7 mouse cellular contexts compared by ENCODE assay signal in the genomic region with DNA sequence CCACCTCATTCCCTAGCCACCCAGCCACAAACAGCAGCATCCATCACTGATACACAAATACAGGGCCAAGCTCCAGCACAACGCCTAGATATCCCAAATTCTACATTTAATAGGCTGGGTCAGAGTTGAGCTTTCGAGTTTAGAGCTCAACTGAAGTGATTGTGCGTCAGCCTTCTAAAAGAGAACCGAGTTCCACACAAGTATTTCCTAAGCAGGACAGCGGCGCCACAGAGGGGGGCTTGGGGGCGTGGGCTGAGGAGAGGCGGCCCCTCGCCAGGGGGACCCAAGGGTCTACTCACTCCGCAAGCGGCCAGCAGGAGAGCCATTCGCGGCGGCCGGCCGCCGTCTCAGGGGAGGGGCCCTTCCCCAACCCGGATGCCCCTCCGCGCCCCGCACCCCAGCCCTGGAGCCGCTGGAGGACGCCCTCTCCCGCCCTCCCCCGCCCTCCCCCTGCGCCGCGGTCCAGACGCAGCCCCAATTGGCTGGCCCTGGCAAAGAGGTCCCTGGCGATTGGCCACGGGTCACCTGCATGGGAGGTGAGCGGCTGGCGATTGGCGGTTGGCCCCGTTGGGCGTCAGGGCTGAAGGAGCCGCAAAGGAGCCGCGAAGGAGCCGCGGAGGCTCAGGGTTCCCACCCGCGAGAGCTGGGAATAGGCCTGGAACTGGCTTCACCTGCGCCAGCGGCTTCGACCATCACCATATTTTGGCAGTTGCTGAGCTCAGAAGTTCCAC.
DNase-seq lines count a peak whose midpoint lies in the region; ATAC-seq lines count a peak whose summit lies in the region.

No protein-coding gene starts in this region.

- ATAC-seq in intestine, embryonic 15.5 days = peak; percentile 99

- H3K4me3 ChIP-seq in intestine, embryonic 15.5 days (replicated peaks) = peak overlapping the region; percentile 55
- H3K4me3 ChIP-seq in midbrain, embryonic 10.5 days = peak overlapping the region; percentile 66

- intact Hi-C loops in gastrocnemius, postnatal 36 days (cut with DNase I) = no loop called here
- intact Hi-C loops in left cerebral cortex, postnatal 25 days (cut with DNase I) = no loop called here

- peak overlapping the region; percentile 64 for H3K9ac ChIP-seq in intestine, embryonic 15.5 days

- peak; percentile 96 for DNase-seq in adrenal gland, adult 2 months
- DNase-seq in embryo, embryonic 11.5 days (ENCODE audit: low read depth, low spot score) = peak; percentile 85
- peak; percentile 76 to 87 for DNase-seq in gastrocnemius, postnatal 36 days
- peak; percentile 71 to 72 for DNase-seq in left cerebral cortex, postnatal 25 days (ENCODE audit: low spot score in 2 of 2)
- peak; percentile 96 for DNase-seq in midbrain, embryonic 10.5 days (ENCODE audit: low spot score)
- DNase-seq in right cerebral cortex, postnatal 4 days = peak; percentile 87

- no peaks in the 10 kb centered on the region for H3K27me3 ChIP-seq in intestine, embryonic 15.5 days (replicated peaks)
- H3K27me3 ChIP-seq in midbrain, embryonic 10.5 days (ENCODE audit: low read depth, poor library complexity, severe bottlenecking) = no peaks in the 10 kb centered on the region

- peaks cover 9% of the 10 kb centered on the region; the same call in 1 of the 2 replicates for H3K4me1 ChIP-seq in intestine, embryonic 15.5 days (replicated peaks)
- peaks cover 30% of the 10 kb centered on the region for H3K4me1 ChIP-seq in midbrain, embryonic 10.5 days

- no peaks in the 10 kb centered on the region for H3K36me3 ChIP-seq in intestine, embryonic 15.5 days
- no peaks in the 10 kb centered on the region for H3K36me3 ChIP-seq in midbrain, embryonic 10.5 days

- WGBS in intestine, embryonic 15.5 days = under 1% methylated on average over 45 of the region's 46 CpGs
- WGBS in midbrain, embryonic 10.5 days = under 1% methylated on average over 36 of the region's 46 CpGs

- H3K4me2 ChIP-seq in intestine, embryonic 15.5 days (replicated peaks) = peak overlapping the region; percentile 77

- peak overlapping the region; percentile 87 for H3K27ac ChIP-seq in intestine, embryonic 15.5 days
- H3K27ac ChIP-seq in midbrain, embryonic 10.5 days (replicated peaks) = peak overlapping the region; percentile 87

- no peaks in the 10 kb centered on the region for H3K9me3 ChIP-seq in intestine, embryonic 15.5 days
- no peaks in the 10 kb centered on the region for H3K9me3 ChIP-seq in midbrain, embryonic 10.5 days (replicated peaks)

Comparison
In these comparisons a context has a peak if more than half of its experiments do, and no peak if none do; other contexts are left out.
1. Peak in every context shown above with its lines: DNase-seq, ATAC-seq, H3K4me3 ChIP-seq and H3K27ac ChIP-seq.